Mouse (Mus musculus) ovary, postnatal 14 days (tissue): ENCODE measurements around the gene 2310057M21Rik.
"Not testable (repeated sequence)": the region's sequence is repeated elsewhere in the genome, so short reads cannot be mapped to it uniquely, and the experiment has no call there.

Experiments used
- DNase-seq: peaks from one replicate; pipeline ENCODE4 v3.0.0; 2022; ENCODE audit warnings: low spot score

The 2310057M21Rik gene

GRCm38 (mm10) chr7:131362615-131363300 is at the start of gene 2310057M21Rik:
Gene 2310057M21Rik, minus strand, starts transcription at chr7:131362759.
- DNase-seq, result peak; percentile 90

- no peak for DNase-seq
These were observed 49.3 kb upstream of the 2310057M21Rik start for GRCm38 (mm10) chr7:131411941-131412270.

GRCm38 (mm10) chr7:131411221-131411940 is 48.8 kb upstream of the 2310057M21Rik start:
- peak; percentile 16 for DNase-seq

GRCm38 (mm10) chr7:131410416-131411058 is 48.0 kb upstream of the 2310057M21Rik start, which contains the start of the genes Ikzf5 and Acadsb:
Gene Ikzf5, minus strand, starts transcription at chr7:131410521.
Gene Acadsb, plus strand, starts transcription at chr7:131410601.
- peak; percentile 99 for DNase-seq

- DNase-seq, result peak; percentile 13
These were observed 47.4 kb upstream of the 2310057M21Rik start for GRCm38 (mm10) chr7:131409988-131410385.

GRCm38 (mm10) chr7:131409321-131409987 is 46.9 kb upstream of the 2310057M21Rik start:
- DNase-seq, result no peak

- DNase-seq, result not testable (repeated sequence)
These were observed 29.2 kb upstream of the 2310057M21Rik start for GRCm38 (mm10) chr7:131391761-131392160.

- DNase-seq, result no peak
These were observed 9.5 kb upstream of the 2310057M21Rik start for GRCm38 (mm10) chr7:131371880-131372651.

DNA sequence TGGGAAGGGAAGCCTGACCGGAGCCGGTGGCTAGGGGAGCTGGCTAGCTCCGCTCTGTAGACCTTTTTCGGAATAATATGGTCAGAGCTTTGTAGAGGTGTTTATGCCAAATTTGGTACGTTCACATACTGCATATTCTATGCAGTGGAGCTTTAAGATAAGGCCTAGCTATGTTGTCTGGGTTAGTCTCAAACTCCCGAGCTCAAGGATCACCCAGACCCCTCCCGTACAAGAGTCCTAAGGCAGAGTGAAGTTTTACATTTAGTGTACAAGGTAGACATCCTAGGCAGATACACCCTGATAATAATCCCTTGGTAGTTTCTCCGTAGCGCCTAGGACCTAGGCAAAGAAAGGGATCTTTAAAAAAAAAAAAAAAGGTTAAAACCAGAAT is 8.9 kb upstream of the 2310057M21Rik start:
- no peak for DNase-seq

- peak; percentile 84 for DNase-seq
These were observed 8.3 kb upstream of the 2310057M21Rik start, which contains the start of gene Pstk for GRCm38 (mm10) chr7:131370648-131371469. Gene Pstk, plus strand, starts transcription at chr7:131371141.

DNA sequence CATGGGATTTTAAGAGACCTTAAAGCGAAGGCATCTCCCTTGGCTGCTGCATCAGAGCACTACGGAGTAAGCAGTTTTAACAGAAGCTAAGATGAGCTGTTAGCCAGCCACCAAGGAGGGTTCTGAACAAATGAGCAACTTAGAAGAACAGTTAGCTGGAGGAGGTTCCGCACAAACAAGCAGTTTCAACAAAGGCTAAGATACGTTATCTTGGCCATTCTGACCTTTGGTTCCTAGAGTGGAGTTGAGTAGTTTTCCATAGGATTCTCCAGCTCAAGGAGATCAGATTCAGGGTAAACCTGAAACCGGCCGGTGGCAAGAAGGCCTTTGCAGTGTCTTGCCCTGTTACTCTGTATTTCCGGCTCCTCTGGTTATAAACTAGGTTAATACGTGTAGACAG is 1.6 kb upstream of the 2310057M21Rik start:
- no peak for DNase-seq

GRCm38 (mm10) chr7:131362269-131362614 is 317 bp downstream of the 2310057M21Rik start:
- DNase-seq, result no peak

GRCm38 (mm10) chr7:131356105-131356504 is 6.5 kb downstream of the 2310057M21Rik start:
- no peak for DNase-seq

DNA sequence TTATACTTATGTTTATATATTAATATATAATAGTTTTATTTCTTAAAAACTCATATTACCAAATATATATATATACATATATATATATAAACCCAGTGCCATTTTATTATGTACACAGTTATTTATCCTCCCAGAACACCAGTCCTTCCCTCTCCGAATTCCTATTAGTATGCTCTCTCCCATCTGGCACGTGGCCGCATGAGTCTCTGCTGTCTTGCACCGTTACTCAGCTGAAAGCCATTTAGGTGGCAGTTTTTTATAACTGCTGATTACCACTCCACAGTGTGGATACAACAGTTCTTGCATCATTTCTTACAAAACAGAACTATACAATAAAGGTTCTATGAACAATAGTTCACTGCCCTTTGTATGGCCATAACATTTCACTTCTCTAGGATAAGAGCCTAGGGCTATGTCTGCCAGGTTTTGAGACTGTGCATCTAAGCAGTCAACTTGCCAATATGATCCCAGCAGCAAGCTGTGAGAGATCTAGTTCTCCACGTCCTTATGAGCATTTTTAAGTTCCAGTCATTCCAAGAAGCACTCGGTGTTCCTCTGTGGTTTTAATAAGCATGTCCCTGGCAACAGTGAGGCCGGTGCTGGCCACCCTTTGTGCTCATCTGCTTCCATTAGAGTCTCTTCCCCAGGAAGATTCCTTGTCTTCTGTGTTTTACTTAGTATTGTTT is 16.6 kb downstream of the 2310057M21Rik start:
- DNase-seq, result no peak

DNA sequence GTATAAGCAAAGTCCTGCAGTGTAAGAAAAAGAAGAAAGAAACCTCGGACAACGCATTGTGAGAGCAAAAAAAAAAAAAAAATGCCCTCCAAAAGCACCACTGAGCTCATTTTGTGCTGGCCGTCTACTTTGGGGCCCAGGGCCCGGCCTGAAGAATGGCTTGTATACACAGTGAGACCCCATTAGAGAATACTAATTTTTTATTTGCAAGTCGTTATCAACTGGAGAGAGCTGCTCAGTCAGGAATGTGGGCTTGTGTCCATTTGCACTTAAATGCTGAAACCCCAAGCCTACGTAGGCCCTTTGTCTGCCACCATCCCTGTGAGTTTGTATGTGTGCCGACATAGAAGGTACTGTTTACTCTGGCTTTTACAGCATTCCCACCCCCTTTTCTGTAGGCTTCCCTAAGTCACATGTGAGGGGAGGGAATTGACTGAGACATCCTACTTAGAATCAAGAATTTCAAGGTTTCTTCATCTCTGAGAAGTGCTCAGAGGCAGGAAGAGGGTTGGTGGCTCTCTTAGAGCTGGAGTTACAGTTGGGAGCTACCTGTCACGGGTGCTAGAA is 25.0 kb downstream of the 2310057M21Rik start:
- no peak for DNase-seq

DNA sequence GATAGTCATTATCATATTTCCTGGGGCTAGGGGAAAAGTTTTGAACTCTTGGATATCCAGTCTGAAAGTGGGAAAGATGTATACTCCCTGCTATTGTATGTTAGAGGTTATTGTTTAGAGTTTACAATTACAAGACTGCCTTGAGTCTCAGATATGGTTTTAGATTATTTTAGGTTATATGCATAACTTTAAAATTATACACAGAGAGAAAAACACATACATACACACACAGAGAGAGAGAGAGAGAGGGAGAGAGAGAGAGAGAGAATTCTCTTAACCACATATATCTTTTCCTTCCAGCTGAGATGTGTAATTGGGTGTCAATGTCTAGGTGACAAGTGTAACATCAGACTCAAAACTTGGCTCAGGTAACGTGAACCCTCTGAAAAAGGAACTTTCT is 29.0 kb downstream of the 2310057M21Rik start, which contains the start of gene Fam24a:
TSS of gene Fam24a (plus strand) at position 301 of the 400 bp plus-strand sequence.
- no peak for DNase-seq

- no peak for DNase-seq
These were observed 30.9 kb downstream of the 2310057M21Rik start for GRCm38 (mm10) chr7:131331688-131332087.

DNA sequence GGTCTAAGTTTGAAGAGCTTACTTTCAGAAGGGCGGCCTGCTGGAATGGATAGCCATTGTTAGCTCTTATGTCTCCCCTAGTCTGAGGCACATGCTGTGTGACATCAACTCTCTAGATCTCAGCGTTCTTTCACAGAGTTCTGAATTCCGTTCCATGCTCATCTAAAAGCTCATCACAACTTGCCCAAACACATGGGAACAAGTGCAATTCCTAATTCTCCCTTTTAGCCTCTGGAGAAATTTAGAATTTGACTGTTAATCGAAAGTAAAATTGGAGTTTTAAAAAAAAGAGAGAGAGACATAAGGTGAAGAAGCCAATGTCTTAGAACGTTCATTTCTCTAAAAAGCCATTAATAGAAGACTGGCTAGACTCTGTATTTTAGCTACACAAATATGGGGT is 33.1 kb downstream of the 2310057M21Rik start, which contains the start of gene Fam24b:
TSS of gene Fam24b (minus strand) at position 101 of the 400 bp plus-strand sequence.
- no peak for DNase-seq

- DNase-seq, result no peak
These were observed 35.5 kb downstream of the 2310057M21Rik start for GRCm38 (mm10) chr7:131327054-131327453.

- DNase-seq, result no peak
These were observed 40.4 kb downstream of the 2310057M21Rik start, which contains the start of gene Cuzd1 for GRCm38 (mm10) chr7:131322192-131322591. Gene Cuzd1, minus strand, starts transcription at chr7:131322292.
